Mouse (Mus musculus): ENCODE measurements around the gene Crtac1. TPM values are rescaled to one million over a fixed set of nuclear protein-coding genes. Genes with fewer than 3 reads are reported as not detected.

Crtac1 gene
- total and polyA plus RNA-seq, 2 experiments from 2014 or later: 0.36 TPM; not detected in 1

DNA sequence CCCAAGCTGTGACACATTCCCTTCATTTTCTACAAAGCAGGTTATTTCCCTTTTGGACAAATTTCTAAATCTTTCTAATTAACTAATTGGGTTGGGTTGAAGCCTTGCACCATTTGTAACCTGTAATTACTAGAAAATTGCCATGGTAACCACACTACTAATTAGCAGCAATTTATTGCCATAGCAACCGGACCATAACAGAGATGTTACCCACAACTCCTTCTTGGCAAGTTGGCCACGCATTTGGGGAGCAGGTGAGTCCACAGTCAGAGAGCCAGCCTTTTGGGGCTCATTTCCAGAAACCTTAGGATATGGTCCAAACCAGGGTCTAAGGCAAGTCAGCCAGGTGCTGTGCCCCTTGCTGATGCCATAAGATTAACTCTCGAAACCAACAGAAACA is 119.4 kb downstream of the Crtac1 start:
- no peak overlapping the region for H3K27ac ChIP-seq (ENCODE audit: low read depth)
- no peak for DNase-seq (ENCODE audit: low spot score)
- H3K9me3 ChIP-seq (replicated peaks; ENCODE audit: control insufficient read depth, low read length): no peaks in the 10 kb centered on the region
- no peak for ATAC-seq (ENCODE audit: insufficient read depth, low read depth)
- TF ChIP-seq CTCF (IDR thresholded peaks at IDR 0.05; ENCODE audit: low read depth): no peak
- no peak for TF ChIP-seq EP300 (IDR thresholded peaks at IDR 0.05; ENCODE audit: low read depth)
- no peak overlapping the region for H3K4me3 ChIP-seq (ENCODE audit: low read depth, low read length)
- no peaks in the 10 kb centered on the region for H3K36me3 ChIP-seq (replicated peaks; ENCODE audit: control insufficient read depth, insufficient read depth, low read length)
- H3K9ac ChIP-seq (replicated peaks; ENCODE audit: low read depth, low read length): no peak overlapping the region
- no peak overlapping the region for H3K4me2 ChIP-seq (ENCODE audit: low read depth, low read length)
- H3K4me1 ChIP-seq (ENCODE audit: control insufficient read depth, insufficient read depth): no peaks in the 10 kb centered on the region
- WGBS: 63% methylated on average over 3 of the region's 3 CpGs
- H3K27me3 ChIP-seq (ENCODE audit: control insufficient read depth, insufficient read depth, low read length): 0 out of 2 replicates have a peak, but pooled peaks cover 5% of the 10 kb centered on the region

DNA sequence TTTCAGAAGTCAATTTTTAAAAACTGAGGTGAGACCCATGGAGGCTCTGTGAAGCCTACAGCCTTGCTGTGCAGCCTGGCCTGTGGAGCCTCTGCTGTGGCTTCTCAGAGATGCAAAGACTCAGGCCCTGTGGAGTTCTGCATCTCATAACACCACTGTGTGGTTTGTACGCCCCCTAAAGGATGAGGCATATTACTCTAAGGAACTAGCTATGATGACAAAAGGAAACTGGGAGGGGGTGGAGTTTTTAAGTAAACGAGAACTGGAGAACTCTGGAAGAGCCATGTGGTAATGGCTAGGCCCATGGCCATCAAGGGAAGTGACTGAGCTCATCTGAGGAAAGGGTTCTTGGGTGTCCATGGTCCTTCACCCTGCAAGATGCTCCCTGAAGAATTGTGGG is 120.3 kb downstream of the Crtac1 start:
- no peak overlapping the region for H3K27ac ChIP-seq (ENCODE audit: low read depth)
- no peak for TF ChIP-seq CTCF (IDR thresholded peaks at IDR 0.05; ENCODE audit: low read depth)
- TF ChIP-seq EP300 (IDR thresholded peaks at IDR 0.05; ENCODE audit: low read depth): no peak
- WGBS: 18% methylated on average over 2 of the region's 2 CpGs
- H3K9me3 ChIP-seq (replicated peaks; ENCODE audit: control insufficient read depth, low read length): no peaks in the 10 kb centered on the region
- no peaks in the 10 kb centered on the region for H3K27me3 ChIP-seq (ENCODE audit: control insufficient read depth, insufficient read depth, low read length)
- no peak overlapping the region for H3K4me2 ChIP-seq (ENCODE audit: low read depth, low read length)
- H3K4me1 ChIP-seq (ENCODE audit: control insufficient read depth, insufficient read depth): no peaks in the 10 kb centered on the region
- ATAC-seq (ENCODE audit: insufficient read depth, low read depth) (no peak), DNase-seq (ENCODE audit: low spot score) (no peak)
- H3K36me3 ChIP-seq (replicated peaks; ENCODE audit: control insufficient read depth, insufficient read depth, low read length): no peaks in the 10 kb centered on the region
- no peak overlapping the region for H3K9ac ChIP-seq (replicated peaks; ENCODE audit: low read depth, low read length)
- H3K4me3 ChIP-seq (ENCODE audit: low read depth, low read length): no peak overlapping the region

DNA sequence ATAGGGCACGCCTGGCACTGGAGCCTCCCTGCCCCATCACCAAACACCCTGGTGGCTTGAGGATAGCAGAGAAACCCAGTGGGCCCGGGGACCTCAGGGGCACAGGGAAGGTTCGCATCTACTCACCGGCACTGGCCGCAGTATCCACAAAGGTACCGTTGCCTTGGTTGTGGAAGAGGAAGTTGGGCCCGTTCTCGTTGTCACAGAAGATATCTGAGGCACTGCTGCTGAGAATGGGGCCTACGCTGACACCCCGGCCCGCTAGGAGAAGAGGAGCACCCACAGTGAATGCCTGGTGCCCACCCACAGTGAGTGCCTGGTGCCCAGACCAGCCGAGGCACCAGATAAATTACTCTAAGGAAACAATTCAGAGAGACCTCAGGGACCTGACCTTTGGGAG is 122.7 kb downstream of the Crtac1 start:
- H3K27ac ChIP-seq (ENCODE audit: low read depth): no peak overlapping the region
- ATAC-seq (ENCODE audit: insufficient read depth, low read depth) (no peak), DNase-seq (ENCODE audit: low spot score) (no peak)
- no peak for TF ChIP-seq CTCF (IDR thresholded peaks at IDR 0.05; ENCODE audit: low read depth)
- no peak for TF ChIP-seq EP300 (IDR thresholded peaks at IDR 0.05; ENCODE audit: low read depth)
- no peaks in the 10 kb centered on the region for H3K36me3 ChIP-seq (replicated peaks; ENCODE audit: control insufficient read depth, insufficient read depth, low read length)
- H3K9ac ChIP-seq (replicated peaks; ENCODE audit: low read depth, low read length): no peak overlapping the region
- no peak overlapping the region for H3K4me2 ChIP-seq (ENCODE audit: low read depth, low read length)
- H3K27me3 ChIP-seq (ENCODE audit: control insufficient read depth, insufficient read depth, low read length): no peaks in the 10 kb centered on the region
- no peaks in the 10 kb centered on the region for H3K9me3 ChIP-seq (replicated peaks; ENCODE audit: control insufficient read depth, low read length)
- no peaks in the 10 kb centered on the region for H3K4me1 ChIP-seq (ENCODE audit: control insufficient read depth, insufficient read depth)
- WGBS: 67% methylated on average over 12 of the region's 12 CpGs
- no peak overlapping the region for H3K4me3 ChIP-seq (ENCODE audit: low read depth, low read length)

DNA sequence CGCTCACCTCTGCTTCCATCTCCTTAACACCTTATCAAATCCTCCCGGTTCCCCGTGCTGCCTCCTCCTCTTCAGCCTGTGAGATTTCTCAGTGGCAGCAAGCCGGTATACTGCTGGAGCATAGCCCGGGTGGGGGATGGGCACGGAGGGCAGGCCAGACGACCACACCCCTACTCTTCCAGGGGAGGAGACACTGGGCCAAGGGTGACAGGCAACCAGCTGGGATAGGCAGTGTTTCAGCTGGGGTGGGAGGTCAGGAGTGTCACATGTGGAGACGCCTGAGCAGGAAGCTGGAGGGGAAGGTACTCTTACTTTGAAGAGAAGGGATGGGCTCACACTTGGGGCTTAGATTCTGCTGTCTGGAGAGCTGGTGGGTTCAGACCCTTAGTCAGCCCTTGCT is 124.6 kb downstream of the Crtac1 start:
- Histone ChIP-seq H3K9me3 (replicated peaks; ENCODE audit: control insufficient read depth, low read length) (no peaks in the 10 kb centered on the region), H3K4me3 (ENCODE audit: low read depth, low read length) (no peak overlapping the region), H3K27me3 (ENCODE audit: control insufficient read depth, insufficient read depth, low read length) (no peaks in the 10 kb centered on the region), H3K4me1 (ENCODE audit: control insufficient read depth, insufficient read depth) (no peaks in the 10 kb centered on the region), H3K4me2 (ENCODE audit: low read depth, low read length) (no peak overlapping the region), H3K36me3 (replicated peaks; ENCODE audit: control insufficient read depth, insufficient read depth, low read length) (no peaks in the 10 kb centered on the region), H3K9ac (replicated peaks; ENCODE audit: low read depth, low read length) (no peak overlapping the region), H3K27ac (ENCODE audit: low read depth) (no peak overlapping the region)
- WGBS: 5% methylated on average over 8 of the region's 8 CpGs
- no peak for DNase-seq (ENCODE audit: low spot score)
- TF ChIP-seq CTCF (IDR thresholded peaks at IDR 0.05; ENCODE audit: low read depth) (no peak), EP300 (IDR thresholded peaks at IDR 0.05; ENCODE audit: low read depth) (no peak)
- ATAC-seq (ENCODE audit: insufficient read depth, low read depth): no peak

DNA sequence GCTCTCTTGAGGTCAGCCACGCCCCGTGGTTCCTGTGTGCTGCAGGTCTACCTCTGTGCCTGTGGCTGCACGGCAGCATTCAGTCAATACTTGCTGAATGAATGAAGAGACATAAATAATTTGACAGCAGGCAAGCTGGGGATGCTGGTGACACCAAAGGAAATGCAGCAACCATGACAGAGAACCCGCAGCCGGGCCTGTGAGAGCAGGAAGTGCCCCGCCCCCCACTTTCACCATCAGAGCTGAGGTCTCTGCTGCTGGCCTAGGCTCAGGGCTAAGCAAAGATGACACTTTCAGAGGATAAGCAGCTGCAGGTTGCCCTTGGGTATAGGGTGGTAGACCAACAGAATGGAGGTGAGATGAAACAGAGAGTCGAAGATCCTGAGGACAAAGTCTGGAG is 125.4 kb downstream of the Crtac1 start:
- WGBS: 43% methylated on average over 7 of the region's 7 CpGs
- ATAC-seq (ENCODE audit: insufficient read depth, low read depth): no peak
- Histone ChIP-seq H3K27ac (ENCODE audit: low read depth) (no peak overlapping the region), H3K9ac (replicated peaks; ENCODE audit: low read depth, low read length) (no peak overlapping the region), H3K36me3 (replicated peaks; ENCODE audit: control insufficient read depth, insufficient read depth, low read length) (no peaks in the 10 kb centered on the region), H3K4me3 (ENCODE audit: low read depth, low read length) (no peak overlapping the region), H3K4me2 (ENCODE audit: low read depth, low read length) (no peak overlapping the region), H3K9me3 (replicated peaks; ENCODE audit: control insufficient read depth, low read length) (no peaks in the 10 kb centered on the region), H3K27me3 (ENCODE audit: control insufficient read depth, insufficient read depth, low read length) (no peaks in the 10 kb centered on the region; the same call in 1 of the 2 replicates), H3K4me1 (ENCODE audit: control insufficient read depth, insufficient read depth) (no peaks in the 10 kb centered on the region)
- no peak for TF ChIP-seq CTCF (IDR thresholded peaks at IDR 0.05; ENCODE audit: low read depth)
- no peak for TF ChIP-seq EP300 (IDR thresholded peaks at IDR 0.05; ENCODE audit: low read depth)
- no peak for DNase-seq (ENCODE audit: low spot score)

DNA sequence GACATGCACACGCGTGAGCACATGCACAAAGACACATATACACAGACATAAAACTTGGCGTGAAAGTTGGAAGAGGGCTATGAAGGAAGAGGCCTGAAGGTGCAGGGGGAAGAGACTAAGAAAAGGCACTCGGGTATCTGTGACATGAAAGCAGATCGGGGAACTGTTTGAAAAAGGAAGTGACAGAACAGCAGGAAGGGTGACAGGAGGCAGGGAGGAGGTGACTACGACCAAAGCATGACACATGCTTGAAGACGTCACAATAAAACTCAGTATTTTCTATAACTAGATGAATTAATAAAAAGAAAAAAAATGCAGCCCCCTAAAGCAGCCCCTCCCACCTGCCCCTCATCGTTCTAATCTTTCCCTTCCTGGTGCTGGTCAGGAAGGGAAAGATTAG is 125.8 kb downstream of the Crtac1 start:
- Histone ChIP-seq H3K4me2 (ENCODE audit: low read depth, low read length) (no peak overlapping the region), H3K27me3 (ENCODE audit: control insufficient read depth, insufficient read depth, low read length) (no peaks in the 10 kb centered on the region; the same call in 1 of the 2 replicates), H3K4me1 (ENCODE audit: control insufficient read depth, insufficient read depth) (no peaks in the 10 kb centered on the region), H3K4me3 (ENCODE audit: low read depth, low read length) (no peak overlapping the region), H3K36me3 (replicated peaks; ENCODE audit: control insufficient read depth, insufficient read depth, low read length) (no peaks in the 10 kb centered on the region), H3K9me3 (replicated peaks; ENCODE audit: control insufficient read depth, low read length) (no peaks in the 10 kb centered on the region), H3K27ac (ENCODE audit: low read depth) (no peak overlapping the region), H3K9ac (replicated peaks; ENCODE audit: low read depth, low read length) (no peak overlapping the region)
- DNase-seq (ENCODE audit: low spot score): no peak
- WGBS: 52% methylated on average over 8 of the region's 8 CpGs
- ATAC-seq (ENCODE audit: insufficient read depth, low read depth): no peak
- no peak for TF ChIP-seq EP300 (IDR thresholded peaks at IDR 0.05; ENCODE audit: low read depth)
- TF ChIP-seq CTCF (IDR thresholded peaks at IDR 0.05; ENCODE audit: low read depth): no peak
